Mouse (Mus musculus) layer of hippocampus, adult 9-11 months (tissue): Measurements from ENCODE around the gene Tas2r113.
"Not testable (repeated sequence)": the region's sequence is repeated elsewhere in the genome, so short reads cannot be mapped to it uniquely, and the experiment has no call there.

Experiments used
- DNase-seq: peaks from one replicate; pipeline ENCODE4 v3.0.0; 2022

Tas2r113 gene

GRCm38 (mm10) chr6:132892711-132893110 lies at the start of gene Tas2r113:
Tas2r113 (plus strand) TSS chr6:132893011.
- DNase-seq = no peak

GRCm38 (mm10) chr6:132846842-132847241 lies 46.0 kb upstream of the Tas2r113 start, which contains the start of gene Tas2r123:
Tas2r123 (plus strand) TSS chr6:132847142.
- no peak for DNase-seq

GRCm38 (mm10) chr6:132855138-132855537 lies 37.7 kb upstream of the Tas2r113 start, which contains the start of gene Tas2r116:
Tas2r116 (plus strand) TSS chr6:132855438.
- no peak for DNase-seq

DNA sequence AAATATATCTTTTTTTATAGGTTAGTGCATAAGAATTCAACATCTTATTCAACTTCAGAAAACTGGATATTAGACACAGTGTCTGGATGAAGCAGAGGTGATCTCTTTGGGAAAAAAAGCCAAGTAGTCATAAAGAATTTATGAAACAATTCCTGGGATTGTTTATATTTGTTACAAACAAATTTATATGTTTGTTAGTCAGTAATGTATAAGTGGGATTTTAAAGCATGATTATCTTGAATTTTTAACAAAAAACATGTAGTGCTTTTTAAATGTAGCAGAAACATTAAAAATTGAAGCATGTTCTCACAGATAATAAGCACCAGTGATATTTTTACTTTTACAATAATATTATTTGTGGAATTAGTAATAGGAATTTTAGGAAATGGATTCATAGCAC lies 25.1 kb upstream of the Tas2r113 start, which contains the start of gene Tas2r110:
Tas2r110 (plus strand) TSS at position 301 of the 400 bp plus-strand sequence.
- no peak for DNase-seq

DNA sequence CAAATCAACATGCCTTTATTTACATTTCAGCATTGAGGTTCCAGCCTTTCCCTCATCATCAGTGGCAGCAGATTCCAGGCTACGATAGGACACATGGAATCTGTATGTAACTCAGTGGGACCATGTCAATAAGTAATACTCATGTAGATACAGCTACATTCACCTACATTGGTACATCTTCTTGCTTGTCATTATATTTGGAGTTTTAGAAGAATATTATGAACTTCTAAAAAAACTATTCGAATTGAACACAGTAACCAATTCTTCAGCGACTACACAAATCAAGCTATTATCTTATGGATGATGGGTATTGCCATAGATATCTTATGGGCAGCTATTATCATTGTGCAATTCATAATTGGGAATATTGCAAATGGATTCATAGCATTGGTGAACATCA lies 16.5 kb downstream of the Tas2r113 start, which contains the start of gene Tas2r125:
Tas2r125 (plus strand) TSS at position 301 of the 400 bp plus-strand sequence.
- no peak for DNase-seq

- DNase-seq = not testable (repeated sequence)
Measured at GRCm38 (mm10) chr6:132941376-132941775, 48.6 kb downstream of the Tas2r113 start.
